Comparison of ENCODE assay signal across 14 mouse cellular contexts in the genomic region with DNA sequence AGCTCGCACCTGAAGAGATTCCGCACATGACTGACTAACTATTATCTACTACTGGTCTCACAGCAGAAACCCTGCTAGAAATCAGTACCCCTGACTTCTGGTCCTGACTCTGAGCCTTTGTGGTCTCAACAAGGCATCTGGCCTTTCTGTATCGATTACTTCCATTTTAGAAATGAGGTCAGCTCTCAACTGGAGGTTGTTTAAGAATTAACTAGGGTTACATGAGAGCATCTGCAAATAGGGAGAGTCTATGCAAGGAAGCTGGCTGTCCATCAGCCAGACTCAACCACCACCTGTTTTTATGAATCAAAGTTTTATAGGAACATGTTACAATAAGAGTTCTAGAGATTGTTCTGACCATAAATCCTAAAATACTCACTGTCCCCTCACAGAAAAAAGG. TPM values are rescaled to one million over a fixed set of nuclear protein-coding genes. Genes with fewer than 3 reads are reported as not detected.
DNase-seq lines count a peak whose midpoint lies in the region; ATAC-seq and TF ChIP-seq lines count a peak whose summit lies in the region.
"Had no signal": no experiment of that assay in that cellular context is flagged by ENCODE, and none has a peak within 500 bp of the region (broad histone marks: within the 10 kb centered on the region; RNA-seq: fewer than 3 reads in every experiment).

No protein-coding gene starts in this region.

- H3K4me2 ChIP-seq in embryonic facial prominence, embryonic 12.5 days (replicated peaks): peak overlapping the region; percentile 91; the same call in 1 of the 2 replicates
- H3K4me2 ChIP-seq in hindbrain, embryonic 12.5 days (replicated peaks): peak overlapping the region; percentile 89
- peak overlapping the region; percentile 100 for H3K4me2 ChIP-seq in liver, postnatal 0 days (ENCODE audit: low read depth, low read length)

- peaks cover 21% of the 10 kb centered on the region for H3K4me1 ChIP-seq in embryonic facial prominence, embryonic 12.5 days
- peaks cover 44% of the 10 kb centered on the region for H3K4me1 ChIP-seq in hindbrain, embryonic 12.5 days
- H3K4me1 ChIP-seq in liver, postnatal 0 days (ENCODE audit: insufficient read depth): peaks cover 26% of the 10 kb centered on the region

- DNase-seq in kidney, adult 9 months: peak; percentile 38
- DNase-seq in kidney, postnatal 14 days: no peak
- DNase-seq in liver, postnatal 0 days: no peak
- no peak for DNase-seq in spleen, postnatal 10 days (ENCODE audit: low spot score in 2 of 2)
- DNase-seq in kidney, adult 8-10 months: no peak
- no peak for DNase-seq in kidney, postnatal 10 days
- DNase-seq: embryo, embryonic 11 days; gastrocnemius, postnatal 10 days; kidney, postnatal 4 days; left cerebral cortex, postnatal 4 days; thymus, postnatal 4 days had no signal

- H3K9me3 ChIP-seq in embryonic facial prominence, embryonic 12.5 days: no peaks in the 10 kb centered on the region
- H3K9me3 ChIP-seq in hindbrain, embryonic 12.5 days (replicated peaks): no peaks in the 10 kb centered on the region
- no peaks in the 10 kb centered on the region for H3K9me3 ChIP-seq in liver, postnatal 0 days (ENCODE audit: low read length)

- H3K4me3 ChIP-seq in embryonic facial prominence, embryonic 12.5 days: no peak overlapping the region
- H3K4me3 ChIP-seq in hindbrain, embryonic 12.5 days: 0 out of 2 replicates have a peak overlapping the region, but pooled peaks have one; percentile 9
- no peak overlapping the region for H3K4me3 ChIP-seq in liver, postnatal 0 days (ENCODE audit: low read depth, low read length)

- no peak for TF ChIP-seq CTCF in liver, postnatal 0 days (IDR thresholded peaks at IDR 0.05; ENCODE audit: low read depth)

- 85% methylated on average over 3 of the region's 3 CpGs for WGBS in embryonic facial prominence, embryonic 12.5 days
- 90% methylated on average over 3 of the region's 3 CpGs for WGBS in hindbrain, embryonic 12.5 days
- 73% methylated on average over 3 of the region's 3 CpGs for WGBS in liver, postnatal 0 days (ENCODE audit: insufficient replicate concordance)

- TF ChIP-seq EP300 in liver, postnatal 0 days (IDR thresholded peaks at IDR 0.05; ENCODE audit: low read depth): no peak

- no peak overlapping the region for H3K9ac ChIP-seq in embryonic facial prominence, embryonic 12.5 days
- H3K9ac ChIP-seq in hindbrain, embryonic 12.5 days: no peak overlapping the region; the same call in 1 of the 2 replicates
- H3K9ac ChIP-seq in liver, postnatal 0 days (replicated peaks): no peak overlapping the region; the same call in 1 of the 2 replicates

- H3K27me3 ChIP-seq in embryonic facial prominence, embryonic 12.5 days: no peaks in the 10 kb centered on the region
- no peaks in the 10 kb centered on the region for H3K27me3 ChIP-seq in hindbrain, embryonic 12.5 days
- no peaks in the 10 kb centered on the region for H3K27me3 ChIP-seq in liver, postnatal 0 days (ENCODE audit: insufficient read depth, low read length)
- H3K27me3 ChIP-seq: CH12.LX had no signal

- H3K36me3 ChIP-seq in embryonic facial prominence, embryonic 12.5 days: peaks cover 46% of the 10 kb centered on the region
- H3K36me3 ChIP-seq in hindbrain, embryonic 12.5 days: peaks cover 42% of the 10 kb centered on the region
- H3K36me3 ChIP-seq in liver, postnatal 0 days (replicated peaks; ENCODE audit: insufficient read depth, low read length): peaks cover 28% of the 10 kb centered on the region

- ATAC-seq in embryonic facial prominence, embryonic 12.5 days (ENCODE audit: insufficient number of reproducible peaks, insufficient read depth, low FRiP score, low TSS enrichment): no peak
- no peak for ATAC-seq in hindbrain, embryonic 12.5 days (ENCODE audit: low FRiP score)
- ATAC-seq in liver, postnatal 0 days: peak; percentile 15; the same call in 1 of the 2 replicates

- H3K27ac ChIP-seq in embryonic facial prominence, embryonic 12.5 days: no peak overlapping the region
- no peak overlapping the region for H3K27ac ChIP-seq in hindbrain, embryonic 12.5 days
- no peak overlapping the region for H3K27ac ChIP-seq in liver, postnatal 0 days (ENCODE audit: low read depth)

RNA-seq across cellular contexts. Expression of a gene that starts 2.8 kb away (rescaled TPM):
- 25.5 and 28.2 TPM in 2 replicates for polyA plus RNA-seq in embryonic facial prominence, embryonic 12.5 days (2016; fragmentation: Nextera tagmentation; extraction: Ambion mirVana)
- 39.9 and 44.8 TPM in 2 replicates for polyA plus RNA-seq in hindbrain, embryonic 12.5 days (2016; fragmentation: Nextera tagmentation; extraction: Ambion mirVana)
- polyA plus RNA-seq in liver, postnatal 0 days (2015; fragmentation: Nextera tagmentation; extraction: Ambion mirVana): 10.5 and 11.0 TPM in 2 replicates
